Mouse (Mus musculus) embryonic facial prominence, embryonic 13.5 days (tissue): ENCODE data around the gene Trio. TPM values are rescaled to one million over a fixed set of nuclear protein-coding genes. Genes with fewer than 3 reads are reported as not detected.

Experiments
- ATAC-seq: fragments of 200-750 bp; cut with Nextera tagmentation; 2 replicates; pipeline ENCODE4 v1.8.0; 2017; ENCODE audit warnings: low read depth; ENCODE audit not compliant: insufficient number of reproducible peaks, insufficient read depth, low FRiP score, low TSS enrichment
- H3K27ac ChIP-seq: fragments of 300-500 bp; sonication (generic); 2 replicates; pipeline ENCODE4 v1.5.1; 2015; ENCODE audit warnings: moderate library complexity, mild to moderate bottlenecking, inconsistent platforms
- H3K27me3 ChIP-seq: fragments of 300-500 bp; sonication (generic); 2 replicates; pipeline ENCODE4 v1.6.1; 2015; ENCODE audit warnings: mild to moderate bottlenecking, inconsistent platforms
- H3K36me3 ChIP-seq: fragments of 300-500 bp; sonication (generic); 2 replicates; pipeline ENCODE4 v1.6.1; 2015; ENCODE audit warnings: mild to moderate bottlenecking, inconsistent platforms
- H3K4me1 ChIP-seq: fragments of 300-500 bp; sonication (generic); 2 replicates; pipeline ENCODE4 v1.6.1; 2015; ENCODE audit warnings: inconsistent platforms
- H3K4me2 ChIP-seq: fragments of 300-500 bp; sonication (generic); 2 replicates; pipeline ENCODE4 v1.6.1; 2015; ENCODE audit warnings: moderate library complexity, mild to moderate bottlenecking, inconsistent platforms
- H3K4me3 ChIP-seq: fragments of 300-500 bp; sonication (generic); 2 replicates; pipeline ENCODE4 v1.5.1; 2015; ENCODE audit warnings: mild to moderate bottlenecking, inconsistent platforms
- H3K9ac ChIP-seq: fragments of 300-500 bp; sonication (generic); 2 replicates; pipeline ENCODE4 v1.6.1; 2015; ENCODE audit warnings: mild to moderate bottlenecking, inconsistent platforms
- H3K9me3 ChIP-seq: fragments of 300-500 bp; sonication (generic); 2 replicates; pipeline ENCODE4 v1.6.1; 2016; ENCODE audit warnings: inconsistent platforms
- WGBS: fragments of 180-500 bp; shearing (Covaris S2); methylation state at CpG from one replicate; pipeline ENCODE4 v1.1.7; 2015; ENCODE audit warnings: mixed read lengths; 5-methylcytosine and 5-hydroxymethylcytosine counted together
- polyA plus RNA-seq: library from polyadenylated mRNA; unstranded; fragments of >200 nt; fragmentation: Nextera tagmentation; extraction: Ambion mirVana; gene quantifications from 2 replicates; pipeline ENCODE4 v1.2.1, GENCODE M21; 2015

Trio gene
- polyA plus RNA-seq, 1 experiment from 2014 or later = 48.8 TPM

DNA sequence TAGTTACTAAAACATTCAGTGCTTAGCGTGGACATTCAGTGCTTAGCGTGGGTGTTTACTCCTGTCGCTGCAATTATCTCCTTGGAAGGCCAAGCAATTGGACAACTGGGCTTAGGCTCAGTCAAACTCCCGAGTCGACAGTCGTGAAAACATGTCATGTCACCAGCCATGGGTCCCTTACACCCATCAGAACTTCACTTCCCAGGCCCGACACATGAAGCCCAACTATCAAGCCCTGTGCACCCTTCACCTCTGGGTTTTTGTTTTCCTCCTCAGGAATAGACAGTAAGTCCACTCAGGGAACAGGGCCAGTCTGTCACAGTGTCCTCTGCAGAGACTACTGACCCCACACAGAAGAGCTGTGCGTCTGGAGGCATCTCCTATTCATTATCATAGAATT lies 84.2 kb downstream of the Trio start:
- ATAC-seq = no peak
- H3K4me3 ChIP-seq = no peak overlapping the region
- no peak overlapping the region for H3K27ac ChIP-seq
- H3K36me3 ChIP-seq = no peaks in the 10 kb centered on the region
- no peaks in the 10 kb centered on the region for H3K9me3 ChIP-seq
- H3K27me3 ChIP-seq = no peaks in the 10 kb centered on the region
- peaks cover 62% of the 10 kb centered on the region for H3K4me1 ChIP-seq
- 83% methylated on average over 8 of the region's 8 CpGs for WGBS
- H3K9ac ChIP-seq = no peak overlapping the region
- H3K4me2 ChIP-seq = no peak overlapping the region

- H3K4me3 ChIP-seq = no peak overlapping the region
Observed at GRCm38 (mm10) chr15:27941020-27941419, 84.6 kb downstream of the Trio start.

GRCm38 (mm10) chr15:27940032-27940431 lies 85.6 kb downstream of the Trio start:
- WGBS = 71% methylated on average over 4 of the region's 4 CpGs

More at GRCm38 (mm10) chr15:27941020-27941419, 84.6 kb downstream of the Trio start:
- Histone ChIP-seq H3K27ac (no peak overlapping the region), H3K36me3 (no peaks in the 10 kb centered on the region), H3K4me2 (no peak overlapping the region), H3K9me3 (no peaks in the 10 kb centered on the region), H3K27me3 (no peaks in the 10 kb centered on the region), H3K9ac (no peak overlapping the region), H3K4me1 (peaks cover 66% of the 10 kb centered on the region)
- no peak for ATAC-seq
- 84% methylated on average over 8 of the region's 8 CpGs for WGBS

DNA sequence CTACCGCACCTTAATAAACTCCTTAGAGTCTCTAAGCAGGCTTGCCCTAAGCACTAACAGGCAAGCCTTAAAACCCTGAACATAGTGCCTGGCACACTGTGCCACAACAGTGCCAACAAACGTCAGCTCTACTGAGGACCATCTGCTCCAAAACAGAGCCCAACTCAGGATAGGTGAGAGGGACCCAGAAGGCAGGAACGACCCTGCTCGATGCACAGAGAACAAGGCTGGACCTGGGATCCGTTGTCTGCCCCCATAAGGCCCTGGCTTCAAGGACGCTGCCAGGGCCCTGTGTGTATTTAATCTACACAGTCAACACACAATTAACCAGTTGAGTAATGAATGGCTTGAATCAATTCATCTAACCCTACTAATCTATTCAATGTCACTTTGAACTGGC lies 86.8 kb downstream of the Trio start:
- Histone ChIP-seq H3K27ac (no peak overlapping the region), H3K4me3 (no peak overlapping the region), H3K4me1 (peaks cover 59% of the 10 kb centered on the region), H3K36me3 (no peaks in the 10 kb centered on the region), H3K27me3 (no peaks in the 10 kb centered on the region), H3K4me2 (no peak overlapping the region), H3K9me3 (no peaks in the 10 kb centered on the region), H3K9ac (no peak overlapping the region)
- ATAC-seq = no peak
- 61% methylated on average over 6 of the region's 6 CpGs for WGBS

More at GRCm38 (mm10) chr15:27940032-27940431, 85.6 kb downstream of the Trio start:
- no peak overlapping the region for H3K4me3 ChIP-seq
- H3K9ac ChIP-seq = no peak overlapping the region
- H3K4me2 ChIP-seq = no peak overlapping the region
- ATAC-seq = no peak
- H3K36me3 ChIP-seq = no peaks in the 10 kb centered on the region
- no peaks in the 10 kb centered on the region for H3K27me3 ChIP-seq
- H3K9me3 ChIP-seq = no peaks in the 10 kb centered on the region
- H3K27ac ChIP-seq = no peak overlapping the region
- peaks cover 67% of the 10 kb centered on the region for H3K4me1 ChIP-seq

DNA sequence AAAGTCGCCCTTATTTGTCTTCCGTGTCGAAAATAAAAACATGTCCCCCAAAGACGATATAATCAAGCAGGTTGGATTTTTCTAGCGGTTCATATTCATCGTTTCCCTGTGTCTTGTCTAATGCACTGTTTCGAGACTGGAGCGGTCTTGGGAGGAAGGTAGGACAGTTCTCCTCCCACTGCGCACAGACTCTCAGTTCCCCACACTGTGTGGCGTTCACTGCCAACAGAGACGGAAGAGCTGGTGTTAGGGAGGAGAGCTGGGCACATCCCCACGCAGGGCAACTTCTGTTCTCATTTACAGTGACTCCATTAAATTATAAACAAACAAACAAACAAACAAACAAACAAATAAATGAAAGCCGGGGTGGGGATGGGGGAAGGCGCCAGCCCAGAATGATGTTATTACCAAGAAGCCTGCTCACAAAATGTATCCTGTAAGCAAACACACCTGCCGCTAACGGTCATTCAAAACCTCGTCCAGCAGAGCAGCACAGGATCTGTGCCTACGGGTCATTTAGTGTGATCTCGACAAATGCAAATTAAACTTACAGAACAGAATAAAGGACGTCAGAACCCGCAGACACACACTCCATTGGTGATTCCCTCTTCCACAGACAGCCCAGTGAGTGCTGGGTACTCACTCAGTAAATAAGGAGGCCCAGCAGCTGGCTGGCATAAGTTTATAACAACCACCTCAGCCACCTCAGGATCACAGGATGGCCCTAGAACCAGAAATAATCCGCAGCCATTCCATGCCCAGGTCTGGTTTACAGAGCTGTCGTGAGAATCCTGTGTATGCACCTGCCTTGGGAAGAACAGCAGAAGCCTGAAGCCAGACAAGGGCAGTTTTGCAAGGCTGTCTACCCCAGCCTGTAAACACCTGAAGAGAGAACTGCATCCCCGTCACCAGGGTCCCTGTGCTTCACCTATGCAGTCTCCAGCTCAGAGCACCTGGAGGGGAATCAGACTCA lies 87.5 kb downstream of the Trio start:
- Histone ChIP-seq H3K4me1 (peaks cover 52% of the 10 kb centered on the region), H3K4me3 (peak overlapping the region; percentile 30), H3K9me3 (no peaks in the 10 kb centered on the region), H3K36me3 (no peaks in the 10 kb centered on the region), H3K27ac (peak overlapping the region; percentile 23; the same call in 1 of the 2 replicates), H3K9ac (peak overlapping the region; percentile 22), H3K4me2 (peak overlapping the region; percentile 61), H3K27me3 (no peaks in the 10 kb centered on the region)
- ATAC-seq = no peak
- 14% methylated on average over 24 of the region's 24 CpGs for WGBS

- WGBS = 7% methylated on average over 20 of the region's 20 CpGs
- H3K27me3 ChIP-seq = no peaks in the 10 kb centered on the region
- peaks cover 44% of the 10 kb centered on the region for H3K4me1 ChIP-seq
- no peaks in the 10 kb centered on the region for H3K9me3 ChIP-seq
- no peak overlapping the region for H3K27ac ChIP-seq
- peak overlapping the region; percentile 61 for H3K4me2 ChIP-seq
- H3K9ac ChIP-seq = peak overlapping the region; percentile 22
- ATAC-seq = peak; percentile 54
- no peaks in the 10 kb centered on the region for H3K36me3 ChIP-seq
- H3K4me3 ChIP-seq = peak overlapping the region; percentile 30
Observed at GRCm38 (mm10) chr15:27937003-27937860, 88.4 kb downstream of the Trio start.

DNA sequence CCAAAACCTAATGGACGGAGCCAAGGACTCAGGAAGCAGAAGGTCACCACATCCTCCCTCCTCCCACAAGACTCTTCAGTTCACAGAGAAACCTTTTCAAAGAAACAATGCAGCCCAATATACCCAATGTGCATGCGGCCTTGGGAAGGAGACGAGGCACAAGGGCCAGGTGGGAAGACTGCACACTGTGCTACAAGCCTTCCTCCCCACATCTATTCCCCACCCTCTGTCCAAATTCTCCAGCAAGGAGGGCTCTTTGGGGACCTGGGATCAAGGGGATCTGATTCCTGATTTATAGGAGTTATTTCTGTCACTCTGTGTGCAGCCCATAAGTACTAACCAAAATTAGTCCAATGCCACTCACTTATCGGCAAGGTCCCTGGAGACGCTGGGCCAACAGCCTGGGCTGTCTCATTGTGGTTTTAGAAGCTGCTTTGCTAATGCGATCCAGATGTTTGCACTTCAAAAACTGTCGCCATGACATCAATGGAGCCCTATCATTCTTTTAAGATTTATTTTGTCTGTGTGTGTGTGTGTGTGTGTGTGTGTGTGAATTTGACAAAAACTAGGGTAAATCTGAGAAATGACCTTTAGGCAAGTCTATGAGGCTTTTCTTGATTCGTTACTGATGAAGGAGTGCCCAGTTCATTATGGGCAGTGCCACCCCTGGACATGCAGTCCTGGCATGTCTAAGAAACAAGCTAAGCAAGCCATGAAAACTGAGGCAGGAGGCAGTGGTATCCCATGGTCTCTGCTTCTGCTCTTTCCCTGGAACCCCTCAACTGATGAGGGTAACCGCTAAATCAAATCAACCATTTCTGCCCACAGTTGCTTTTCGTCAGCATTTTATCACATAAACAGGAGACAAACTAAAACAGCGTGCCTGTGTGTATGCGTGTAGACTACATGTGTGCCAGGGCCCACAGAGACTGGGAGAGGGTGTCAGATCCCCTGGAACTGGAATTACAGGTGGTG lies 89.6 kb downstream of the Trio start:
- Histone ChIP-seq H3K4me2 (peak overlapping the region; percentile 2; the same call in 1 of the 2 replicates), H3K9ac (no peak overlapping the region), H3K9me3 (no peaks in the 10 kb centered on the region), H3K27ac (peak overlapping the region; percentile 16; the same call in 1 of the 2 replicates), H3K4me3 (no peak overlapping the region), H3K36me3 (no peaks in the 10 kb centered on the region), H3K4me1 (peaks cover 35% of the 10 kb centered on the region), H3K27me3 (no peaks in the 10 kb centered on the region)
- WGBS = 45% methylated on average over 12 of the region's 12 CpGs
- ATAC-seq = no peak

GRCm38 (mm10) chr15:27933270-27933669 lies 92.4 kb downstream of the Trio start:
- H3K4me1 ChIP-seq = peaks cover 28% of the 10 kb centered on the region
- no peaks in the 10 kb centered on the region for H3K36me3 ChIP-seq
- H3K9me3 ChIP-seq = no peaks in the 10 kb centered on the region
- no peak for ATAC-seq
- 93% methylated on average over 1 of the region's 1 CpGs for WGBS
- H3K9ac ChIP-seq = no peak overlapping the region
- no peak overlapping the region for H3K27ac ChIP-seq
- no peaks in the 10 kb centered on the region for H3K27me3 ChIP-seq
- H3K4me2 ChIP-seq = no peak overlapping the region
- H3K4me3 ChIP-seq = no peak overlapping the region

GRCm38 (mm10) chr15:27931891-27932290 lies 93.8 kb downstream of the Trio start:
- no peak overlapping the region for H3K4me3 ChIP-seq
- no peak overlapping the region for H3K9ac ChIP-seq
- WGBS = 80% methylated on average over 12 of the region's 12 CpGs
- no peak for ATAC-seq
- H3K9me3 ChIP-seq = no peaks in the 10 kb centered on the region
- peaks cover 25% of the 10 kb centered on the region for H3K4me1 ChIP-seq
- H3K27me3 ChIP-seq = no peaks in the 10 kb centered on the region
- no peak overlapping the region for H3K4me2 ChIP-seq
- no peaks in the 10 kb centered on the region for H3K36me3 ChIP-seq
- H3K27ac ChIP-seq = no peak overlapping the region

DNA sequence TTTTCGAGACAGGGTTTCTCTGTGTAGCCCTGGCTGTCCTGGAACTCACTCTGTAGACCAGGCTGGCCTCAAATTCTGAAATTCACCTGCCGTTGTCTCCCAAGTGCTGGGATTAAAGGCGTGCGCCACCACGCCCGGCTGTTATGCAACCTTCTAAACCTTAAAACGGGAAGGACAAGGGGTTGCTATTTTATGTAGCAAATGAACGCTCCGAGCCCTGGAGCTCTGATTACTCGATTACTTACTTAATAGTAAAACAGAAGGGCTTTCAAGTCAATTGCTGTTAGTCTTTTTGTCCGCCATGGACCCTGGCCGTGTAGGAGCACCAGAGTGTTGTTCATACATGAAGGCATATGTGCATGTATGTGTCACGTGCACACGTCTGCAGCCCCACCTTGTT lies 94.2 kb downstream of the Trio start:
- no peaks in the 10 kb centered on the region for H3K36me3 ChIP-seq
- WGBS = 91% methylated on average over 14 of the region's 14 CpGs
- no peak overlapping the region for H3K27ac ChIP-seq
- no peak overlapping the region for H3K4me2 ChIP-seq
- H3K4me1 ChIP-seq = peaks cover 23% of the 10 kb centered on the region
- no peaks in the 10 kb centered on the region for H3K9me3 ChIP-seq
- no peak for ATAC-seq
- H3K4me3 ChIP-seq = no peak overlapping the region
- no peak overlapping the region for H3K9ac ChIP-seq
- H3K27me3 ChIP-seq = no peaks in the 10 kb centered on the region

GRCm38 (mm10) chr15:27927614-27928013 lies 98.0 kb downstream of the Trio start:
- 84% methylated on average over 6 of the region's 6 CpGs for WGBS
- Histone ChIP-seq H3K9ac (no peak overlapping the region), H3K4me3 (no peak overlapping the region), H3K9me3 (no peaks in the 10 kb centered on the region), H3K27ac (no peak overlapping the region), H3K36me3 (no peaks in the 10 kb centered on the region), H3K4me1 (peaks cover 45% of the 10 kb centered on the region), H3K4me2 (no peak overlapping the region), H3K27me3 (no peaks in the 10 kb centered on the region)
- ATAC-seq = no peak
